Mouse (Mus musculus): ENCODE measurements around the gene Bicc1. TPM values are rescaled to one million over a fixed set of nuclear protein-coding genes. Genes with fewer than 3 reads are reported as not detected.

Gene Bicc1
- polyA plus RNA-seq, 1 experiment from 2014 or later: 40.7 TPM

- Histone ChIP-seq H3K36me3 (ENCODE audit: control insufficient read depth, insufficient read depth, low read length) (no peaks in the 10 kb centered on the region), H3K4me1 (ENCODE audit: control insufficient read depth, insufficient read depth, low read length) (no peaks in the 10 kb centered on the region), H3K4me2 (replicated peaks; ENCODE audit: low read depth, low read length) (no peak overlapping the region), H3K9me3 (ENCODE audit: control insufficient read depth, low read length) (no peaks in the 10 kb centered on the region), H3K4me3 (ENCODE audit: low read length) (no peak overlapping the region), H3K9ac (ENCODE audit: low read depth, low read length) (no peak overlapping the region), H3K27me3 (ENCODE audit: control insufficient read depth, insufficient read depth, low read length) (no peaks in the 10 kb centered on the region), H3K27ac (ENCODE audit: low read depth, low read length) (no peak overlapping the region)
- no peak for ATAC-seq (ENCODE audit: low FRiP score, low TSS enrichment)
- WGBS: 96% methylated on average over 1 of the region's 1 CpGs
These were observed 11.9 kb upstream of the Bicc1 start for GRCm38 (mm10) chr10:71171414-71171813.

- Histone ChIP-seq H3K36me3 (ENCODE audit: control insufficient read depth, insufficient read depth, low read length) (no peaks in the 10 kb centered on the region), H3K27me3 (ENCODE audit: control insufficient read depth, insufficient read depth, low read length) (no peaks in the 10 kb centered on the region), H3K4me2 (replicated peaks; ENCODE audit: low read depth, low read length) (no peak overlapping the region), H3K9me3 (ENCODE audit: control insufficient read depth, low read length) (no peaks in the 10 kb centered on the region), H3K9ac (ENCODE audit: low read depth, low read length) (no peak overlapping the region), H3K27ac (ENCODE audit: low read depth, low read length) (no peak overlapping the region), H3K4me3 (ENCODE audit: low read length) (no peak overlapping the region), H3K4me1 (ENCODE audit: control insufficient read depth, insufficient read depth, low read length) (no peaks in the 10 kb centered on the region)
- WGBS: 82% methylated on average over 5 of the region's 5 CpGs
- ATAC-seq (ENCODE audit: low FRiP score, low TSS enrichment): no peak
These were observed 11.3 kb upstream of the Bicc1 start for GRCm38 (mm10) chr10:71170771-71171170.

- H3K36me3 ChIP-seq (ENCODE audit: control insufficient read depth, insufficient read depth, low read length): no peaks in the 10 kb centered on the region
- no peak overlapping the region for H3K27ac ChIP-seq (ENCODE audit: low read depth, low read length)
- no peaks in the 10 kb centered on the region for H3K9me3 ChIP-seq (ENCODE audit: control insufficient read depth, low read length)
- H3K4me1 ChIP-seq (ENCODE audit: control insufficient read depth, insufficient read depth, low read length): no peaks in the 10 kb centered on the region
- ATAC-seq (ENCODE audit: low FRiP score, low TSS enrichment): no peak
- H3K9ac ChIP-seq (ENCODE audit: low read depth, low read length): no peak overlapping the region
- 90% methylated on average over 10 of the region's 10 CpGs for WGBS
- no peaks in the 10 kb centered on the region for H3K27me3 ChIP-seq (ENCODE audit: control insufficient read depth, insufficient read depth, low read length)
- H3K4me2 ChIP-seq (replicated peaks; ENCODE audit: low read depth, low read length): no peak overlapping the region
- H3K4me3 ChIP-seq (ENCODE audit: low read length): no peak overlapping the region
These were observed 10.3 kb upstream of the Bicc1 start for GRCm38 (mm10) chr10:71169811-71170210.

DNA sequence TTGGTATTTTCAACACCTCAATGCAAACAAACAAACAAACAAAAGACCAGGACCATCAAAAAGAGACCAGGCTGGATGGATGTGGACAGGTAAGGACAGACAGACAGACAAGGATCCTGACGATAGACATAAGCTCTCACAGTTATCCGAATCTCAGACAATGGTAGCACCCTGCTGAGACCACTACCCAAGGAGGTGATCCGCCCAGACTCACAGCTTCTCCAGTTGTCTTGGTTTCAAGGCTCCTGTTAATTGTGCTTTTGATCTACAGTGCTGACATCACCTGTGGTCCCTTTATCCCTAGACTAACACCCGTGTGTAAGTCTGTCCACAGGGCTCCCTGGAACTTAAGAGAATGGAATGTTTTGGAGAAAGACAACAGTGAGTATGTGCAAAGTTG lies 9.7 kb upstream of the Bicc1 start:
- 61% methylated on average over 4 of the region's 4 CpGs for WGBS
- Histone ChIP-seq H3K9ac (ENCODE audit: low read depth, low read length) (no peak overlapping the region), H3K27me3 (ENCODE audit: control insufficient read depth, insufficient read depth, low read length) (no peaks in the 10 kb centered on the region), H3K9me3 (ENCODE audit: control insufficient read depth, low read length) (no peaks in the 10 kb centered on the region), H3K4me3 (ENCODE audit: low read length) (no peak overlapping the region), H3K4me1 (ENCODE audit: control insufficient read depth, insufficient read depth, low read length) (no peaks in the 10 kb centered on the region), H3K27ac (ENCODE audit: low read depth, low read length) (no peak overlapping the region), H3K4me2 (replicated peaks; ENCODE audit: low read depth, low read length) (no peak overlapping the region), H3K36me3 (ENCODE audit: control insufficient read depth, insufficient read depth, low read length) (no peaks in the 10 kb centered on the region)
- no peak for ATAC-seq (ENCODE audit: low FRiP score, low TSS enrichment)

DNA sequence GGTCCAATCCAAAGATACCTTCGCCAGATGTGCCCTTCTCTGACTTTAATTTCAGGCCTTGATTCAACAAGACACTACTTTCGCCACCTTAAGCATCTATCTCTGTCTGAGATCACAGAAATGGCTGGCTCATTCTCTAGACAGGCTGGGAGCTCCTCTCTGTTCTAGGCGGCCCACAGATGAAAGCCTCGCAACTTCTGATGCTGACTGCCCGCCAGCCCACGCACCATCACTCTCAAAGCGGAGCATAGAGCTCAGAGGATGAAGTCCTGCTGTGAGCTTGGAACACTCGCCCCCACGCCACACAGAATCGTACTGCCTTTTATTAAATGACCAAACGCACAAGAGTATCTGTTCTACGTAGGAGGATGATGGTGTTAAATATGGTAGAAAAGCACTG lies 949 bp upstream of the Bicc1 start:
- H3K4me1 ChIP-seq (ENCODE audit: control insufficient read depth, insufficient read depth, low read length): peaks cover 11% of the 10 kb centered on the region
- H3K27ac ChIP-seq (ENCODE audit: low read depth, low read length): no peak overlapping the region
- no peaks in the 10 kb centered on the region for H3K36me3 ChIP-seq (ENCODE audit: control insufficient read depth, insufficient read depth, low read length)
- ATAC-seq (ENCODE audit: low FRiP score, low TSS enrichment): no peak
- H3K4me3 ChIP-seq (ENCODE audit: low read length): no peak overlapping the region
- H3K4me2 ChIP-seq (replicated peaks; ENCODE audit: low read depth, low read length): no peak overlapping the region
- WGBS: 79% methylated on average over 12 of the region's 12 CpGs
- H3K9ac ChIP-seq (ENCODE audit: low read depth, low read length): no peak overlapping the region
- no peaks in the 10 kb centered on the region for H3K9me3 ChIP-seq (ENCODE audit: control insufficient read depth, low read length)
- peaks cover 3% of the 10 kb centered on the region; the same call in 1 of the 2 replicates for H3K27me3 ChIP-seq (ENCODE audit: control insufficient read depth, insufficient read depth, low read length)

GRCm38 (mm10) chr10:71158940-71159675 lies 392 bp downstream of the Bicc1 start:
- peaks cover 11% of the 10 kb centered on the region for H3K4me1 ChIP-seq (ENCODE audit: control insufficient read depth, insufficient read depth, low read length)
- under 1% methylated on average over 46 of the region's 65 CpGs for WGBS
- peak overlapping the region; percentile 53; the same call in 1 of the 2 replicates for H3K27ac ChIP-seq (ENCODE audit: low read depth, low read length)
- H3K36me3 ChIP-seq (ENCODE audit: control insufficient read depth, insufficient read depth, low read length): no peaks in the 10 kb centered on the region
- peak overlapping the region; percentile 85 for H3K9ac ChIP-seq (ENCODE audit: low read depth, low read length)
- peak; percentile 88 for ATAC-seq (ENCODE audit: low FRiP score, low TSS enrichment)
- peak overlapping the region; percentile 85 for H3K4me2 ChIP-seq (replicated peaks; ENCODE audit: low read depth, low read length)
- peak overlapping the region; percentile 76 for H3K4me3 ChIP-seq (ENCODE audit: low read length)
- no peaks in the 10 kb centered on the region for H3K9me3 ChIP-seq (ENCODE audit: control insufficient read depth, low read length)
- peaks cover 3% of the 10 kb centered on the region; the same call in 1 of the 2 replicates for H3K27me3 ChIP-seq (ENCODE audit: control insufficient read depth, insufficient read depth, low read length)

DNA sequence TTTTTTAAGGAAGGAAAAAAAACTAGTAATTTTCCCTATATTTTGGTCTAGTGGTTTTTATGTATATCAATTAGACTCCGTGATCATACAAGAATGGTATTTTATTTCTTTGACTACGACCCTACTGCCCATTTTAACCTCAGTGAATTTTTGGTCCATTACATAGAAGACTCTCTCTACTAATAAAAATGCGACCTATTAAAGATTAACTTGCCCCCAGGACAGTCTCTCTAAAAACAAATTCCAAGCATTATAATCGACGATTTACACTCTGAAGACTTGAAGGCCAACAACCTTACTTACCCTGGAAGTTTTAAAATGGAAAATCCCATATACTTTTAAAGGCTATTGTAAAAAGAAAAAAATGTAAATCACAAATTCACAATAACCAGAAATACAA lies 2.9 kb downstream of the Bicc1 start:
- peaks cover 1% of the 10 kb centered on the region; the same call in 1 of the 2 replicates for H3K27me3 ChIP-seq (ENCODE audit: control insufficient read depth, insufficient read depth, low read length)
- H3K36me3 ChIP-seq (ENCODE audit: control insufficient read depth, insufficient read depth, low read length): no peaks in the 10 kb centered on the region
- no peak for ATAC-seq (ENCODE audit: low FRiP score, low TSS enrichment)
- no peaks in the 10 kb centered on the region for H3K9me3 ChIP-seq (ENCODE audit: control insufficient read depth, low read length)
- H3K9ac ChIP-seq (ENCODE audit: low read depth, low read length): no peak overlapping the region
- 0 out of 2 replicates have a peak overlapping the region, but pooled peaks have one; percentile 85 for H3K4me2 ChIP-seq (replicated peaks; ENCODE audit: low read depth, low read length)
- no peak overlapping the region for H3K4me3 ChIP-seq (ENCODE audit: low read length)
- H3K4me1 ChIP-seq (ENCODE audit: control insufficient read depth, insufficient read depth, low read length): peaks cover 11% of the 10 kb centered on the region
- no peak overlapping the region for H3K27ac ChIP-seq (ENCODE audit: low read depth, low read length)
- 70% methylated on average over 5 of the region's 5 CpGs for WGBS

GRCm38 (mm10) chr10:71153610-71154009 lies 5.9 kb downstream of the Bicc1 start:
- ATAC-seq (ENCODE audit: low FRiP score, low TSS enrichment): no peak
- Histone ChIP-seq H3K4me2 (replicated peaks; ENCODE audit: low read depth, low read length) (no peak overlapping the region), H3K9ac (ENCODE audit: low read depth, low read length) (no peak overlapping the region), H3K4me1 (ENCODE audit: control insufficient read depth, insufficient read depth, low read length) (peaks cover 14% of the 10 kb centered on the region), H3K9me3 (ENCODE audit: control insufficient read depth, low read length) (no peaks in the 10 kb centered on the region), H3K27ac (ENCODE audit: low read depth, low read length) (no peak overlapping the region), H3K4me3 (ENCODE audit: low read length) (no peak overlapping the region), H3K36me3 (ENCODE audit: control insufficient read depth, insufficient read depth, low read length) (no peaks in the 10 kb centered on the region), H3K27me3 (ENCODE audit: control insufficient read depth, insufficient read depth, low read length) (no peaks in the 10 kb centered on the region)
- WGBS: 90% methylated on average over 6 of the region's 6 CpGs

DNA sequence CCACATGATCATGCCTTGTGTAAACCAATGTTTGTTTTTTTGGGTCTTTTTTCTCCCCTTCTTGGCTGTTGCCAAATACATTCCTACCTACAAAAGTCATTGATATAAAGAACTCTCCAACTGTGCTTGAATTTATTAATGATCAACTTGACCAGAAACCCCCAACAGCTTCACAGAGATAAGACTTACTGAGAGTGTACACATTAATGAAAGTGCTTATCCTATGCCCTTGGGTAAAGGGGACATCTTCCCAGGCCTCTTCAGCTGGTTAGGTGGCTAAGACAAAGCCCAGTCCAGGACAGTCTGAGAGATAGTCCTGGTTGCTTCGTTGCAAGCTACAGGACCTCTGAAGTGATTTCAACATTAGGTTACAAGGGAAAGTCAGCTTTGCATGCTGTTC lies 6.4 kb downstream of the Bicc1 start:
- Histone ChIP-seq H3K4me1 (ENCODE audit: control insufficient read depth, insufficient read depth, low read length) (peaks cover 10% of the 10 kb centered on the region), H3K9me3 (ENCODE audit: control insufficient read depth, low read length) (no peaks in the 10 kb centered on the region), H3K27ac (ENCODE audit: low read depth, low read length) (no peak overlapping the region), H3K4me3 (ENCODE audit: low read length) (no peak overlapping the region), H3K9ac (ENCODE audit: low read depth, low read length) (no peak overlapping the region), H3K27me3 (ENCODE audit: control insufficient read depth, insufficient read depth, low read length) (no peaks in the 10 kb centered on the region), H3K4me2 (replicated peaks; ENCODE audit: low read depth, low read length) (no peak overlapping the region), H3K36me3 (ENCODE audit: control insufficient read depth, insufficient read depth, low read length) (no peaks in the 10 kb centered on the region)
- WGBS: 93% methylated on average over 1 of the region's 1 CpGs
- ATAC-seq (ENCODE audit: low FRiP score, low TSS enrichment): no peak

Measured in kidney, embryonic 14.5 days (tissue).